Mouse (Mus musculus) kidney, adult 9 months (tissue): Measurements from ENCODE around the gene Olfr366.
"Not testable (repeated sequence)": the region's sequence is repeated elsewhere in the genome, so short reads cannot be mapped to it uniquely, and the experiment has no call there.

Source experiments
- DNase-seq: peaks from one replicate; pipeline ENCODE4 v3.0.0; 2022

Olfr366 gene

GRCm38 (mm10) chr2:37211274-37211673, at the start of gene Olfr366:
Olfr366 (plus strand) TSS chr2:37211574.
- no peak for DNase-seq

GRCm38 (mm10) chr2:37187898-37188297, 23.5 kb upstream of the Olfr366 start, which contains the start of gene Olfr365:
Olfr365 (plus strand) TSS chr2:37188198.
- DNase-seq = no peak

- DNase-seq = not testable (repeated sequence)
These were observed 50.4 kb downstream of the Olfr366 start for GRCm38 (mm10) chr2:37261781-37262180.
